Mouse (Mus musculus) spleen, postnatal 10 days (tissue): Measurements from ENCODE around the gene Utp11.
"Not testable (repeated sequence)": the region's sequence is repeated elsewhere in the genome, so short reads cannot be mapped to it uniquely, and the experiment has no call there.

ENCODE experiments used
- DNase-seq, 2 experiments: peaks; one replicate each; pipeline ENCODE4 v3.0.0; 2021 to 2022; ENCODE audit warnings: low spot score in 2 of 2

Utp11 gene

GRCm38 (mm10) chr4:124693135-124693894 is at the start of gene Utp11:
Gene Utp11, minus strand, starts transcription at chr4:124693600.
- peak; percentile 79 to 87 for DNase-seq

DNA sequence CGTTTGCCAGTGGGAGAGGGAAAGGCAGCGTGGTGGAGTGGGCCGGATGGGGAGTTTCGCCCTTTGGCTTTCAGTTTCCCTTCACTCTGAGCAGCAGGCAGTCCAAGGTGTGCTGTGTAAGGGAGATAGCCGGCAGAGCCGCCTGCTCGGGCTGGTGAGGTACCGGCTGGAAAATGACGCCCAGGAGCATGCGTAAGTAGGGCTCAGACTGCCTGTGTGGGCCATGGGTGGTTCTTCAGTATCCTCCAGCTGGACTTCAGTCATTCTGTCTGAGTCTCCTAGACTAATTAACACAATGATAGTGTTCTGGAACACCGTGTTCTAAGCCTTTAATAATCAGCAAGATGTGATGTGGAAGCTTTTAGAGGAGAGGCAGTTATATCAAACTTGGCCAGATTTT is 49.4 kb upstream of the Utp11 start:
- no peak for DNase-seq

DNA sequence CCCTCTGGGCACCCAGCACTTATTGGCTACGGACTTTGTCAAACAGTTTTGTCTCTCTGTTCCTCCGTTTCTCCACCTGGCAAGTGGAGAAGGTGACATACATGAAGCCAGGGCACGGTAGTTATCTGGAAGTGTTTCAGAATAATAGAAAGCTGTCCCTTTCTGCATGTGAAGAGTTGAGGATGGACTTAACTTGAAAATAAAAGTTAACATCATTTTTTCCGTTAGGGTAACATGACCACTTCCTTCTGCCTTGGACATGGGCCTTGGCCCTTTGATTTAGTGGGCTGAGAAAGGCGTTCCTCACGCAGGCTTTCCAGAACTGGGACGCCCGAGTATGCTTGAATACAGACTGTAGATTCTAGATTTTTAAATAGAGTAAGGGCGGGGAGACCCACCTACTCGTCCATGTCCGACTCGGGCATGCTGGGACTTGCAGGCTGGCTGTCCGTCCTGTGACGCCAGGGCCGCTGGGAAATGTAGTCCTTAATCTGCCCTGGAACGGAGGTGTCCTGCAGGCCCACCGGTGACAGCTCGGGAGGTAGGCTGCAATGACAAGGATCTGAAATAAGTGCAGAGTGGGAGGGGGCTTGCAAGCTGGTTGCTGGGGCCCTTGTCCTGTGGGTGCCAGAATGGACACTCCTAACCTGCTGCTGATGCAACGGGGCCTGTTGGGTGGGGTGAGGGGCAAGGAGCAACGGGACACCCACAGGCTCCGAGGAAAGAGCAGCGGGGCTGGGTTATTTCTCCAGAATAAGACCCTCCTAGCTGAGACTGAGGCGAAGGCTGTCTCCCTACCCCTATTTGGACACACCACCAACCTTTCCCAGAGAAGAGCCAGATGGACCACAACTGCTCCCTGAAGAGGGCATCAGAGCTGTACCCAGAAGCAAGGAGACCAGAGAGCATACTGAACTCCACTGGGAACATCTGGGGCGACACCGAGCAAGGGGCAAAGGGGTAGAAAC is 48.3 kb upstream of the Utp11 start, which contains the start of gene Inpp5b:
Gene Inpp5b (plus strand): TSS at position 475 of the 968 bp plus-strand sequence.
- DNase-seq = peak; percentile 59 to 82

GRCm38 (mm10) chr4:124738783-124739182 is 45.4 kb upstream of the Utp11 start:
- no peak for DNase-seq

- no peak for DNase-seq
Measured at GRCm38 (mm10) chr4:124738013-124738412, 44.6 kb upstream of the Utp11 start.

- DNase-seq = no peak
Measured at GRCm38 (mm10) chr4:124737486-124737885, 44.1 kb upstream of the Utp11 start.

GRCm38 (mm10) chr4:124736952-124737351 is 43.6 kb upstream of the Utp11 start:
- no peak for DNase-seq

- DNase-seq = no peak
Measured at GRCm38 (mm10) chr4:124726121-124726520, 32.7 kb upstream of the Utp11 start.

DNA sequence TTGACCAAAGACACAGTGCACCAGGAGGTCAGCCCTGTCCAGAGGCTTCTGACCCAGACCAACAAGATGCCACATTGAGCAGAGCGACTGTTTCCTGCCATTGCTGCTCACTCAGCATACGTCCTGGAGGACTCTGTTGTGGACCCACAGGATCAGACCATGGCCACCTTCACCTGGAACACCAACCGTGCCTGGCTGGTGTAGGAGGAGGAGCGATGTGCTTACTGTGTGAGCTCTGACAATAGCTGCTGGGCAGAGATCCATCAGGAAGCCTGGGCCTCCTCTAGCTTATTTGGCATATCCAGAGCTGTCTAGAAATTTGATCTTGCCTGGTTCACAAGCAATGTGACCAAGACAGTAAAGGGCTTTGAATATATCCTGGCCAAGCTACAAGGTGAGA is 25.7 kb upstream of the Utp11 start:
- no peak for DNase-seq

DNA sequence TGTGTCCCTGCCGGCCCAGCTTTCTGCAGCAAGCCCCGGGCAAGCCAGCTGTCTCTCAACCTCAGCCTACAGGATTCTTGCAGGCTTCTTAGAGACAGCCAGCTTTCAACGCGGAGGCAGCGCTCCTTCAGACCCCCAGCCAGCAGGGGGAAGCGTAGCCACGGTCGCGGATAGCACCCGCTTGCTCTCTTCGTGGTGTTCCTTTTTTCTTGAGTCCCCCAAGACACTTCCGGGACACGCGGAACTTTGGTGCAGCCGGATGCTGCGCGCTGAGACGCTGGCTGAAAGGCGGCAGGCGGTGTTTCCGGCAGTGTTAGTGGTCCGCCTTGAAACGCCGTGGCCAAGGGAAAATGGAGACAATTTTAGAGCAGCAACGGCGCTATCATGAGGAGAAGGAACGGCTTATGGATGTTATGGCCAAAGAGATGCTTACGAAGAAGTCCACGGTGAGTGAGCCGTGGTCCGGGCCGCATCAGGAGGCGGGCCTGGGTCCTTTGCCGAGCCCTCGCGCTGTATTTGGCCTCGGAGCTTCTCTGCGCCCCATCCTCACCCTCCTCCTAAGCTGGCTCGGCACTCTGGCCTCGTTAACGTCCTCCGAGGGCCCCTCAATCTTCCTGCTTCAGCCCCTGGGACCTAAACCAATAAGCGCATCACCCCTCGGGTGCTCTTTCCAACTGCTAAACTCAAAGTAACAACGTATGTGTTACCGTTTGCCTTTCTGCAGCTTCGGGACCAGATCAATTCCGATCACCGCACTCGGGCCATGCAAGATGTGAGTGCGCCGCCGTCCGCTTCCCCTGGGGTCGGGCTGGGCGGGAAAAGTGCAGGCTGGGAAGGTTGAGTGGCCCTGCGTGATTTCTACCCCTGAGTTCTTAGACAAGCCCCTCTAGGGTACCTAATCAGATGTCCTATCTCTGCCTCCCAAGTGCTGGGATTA is 21.4 kb upstream of the Utp11 start, which contains the start of gene Sf3a3:
Gene Sf3a3 (plus strand): TSS at position 232 of the 937 bp plus-strand sequence.
- DNase-seq = peak; percentile 85 to 94

DNA sequence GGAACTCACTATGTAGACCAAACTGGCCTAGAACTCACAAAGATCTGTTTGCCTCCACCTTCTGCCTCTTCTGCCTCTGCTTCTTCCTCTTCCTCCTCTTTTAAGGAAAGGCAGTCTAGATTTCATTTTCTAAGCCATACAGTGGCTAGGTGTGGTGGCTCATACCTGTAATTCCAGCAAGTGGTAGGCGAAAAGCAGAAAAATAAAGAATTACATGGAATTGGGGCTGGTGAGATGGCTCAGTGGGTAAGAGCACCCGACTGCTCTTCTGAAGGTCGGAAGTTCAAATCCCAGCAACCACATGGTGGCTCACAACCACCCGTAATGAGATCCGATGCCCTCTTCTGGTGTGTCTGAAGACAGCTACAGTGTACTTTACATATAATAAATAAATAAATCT is 20.4 kb upstream of the Utp11 start:
- DNase-seq = not testable (repeated sequence)

DNA sequence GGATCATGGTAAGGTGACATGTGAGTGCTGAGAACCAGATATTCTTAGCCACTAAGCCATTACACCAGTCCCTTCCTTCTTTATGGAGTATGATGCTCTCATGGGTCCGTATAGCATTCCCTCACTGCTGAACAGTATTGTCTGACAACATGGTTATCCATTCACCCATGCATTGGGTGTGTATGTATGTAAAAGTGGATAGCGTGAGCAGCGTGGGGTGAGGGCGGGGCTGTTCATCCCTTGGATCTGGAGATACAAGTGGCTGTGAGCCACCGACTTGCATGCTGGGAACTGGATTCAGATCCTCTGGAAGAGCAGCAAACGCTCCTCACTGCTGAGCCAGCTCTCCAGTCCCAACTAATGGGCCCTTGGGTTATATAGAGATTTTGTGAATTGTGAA is 19.2 kb upstream of the Utp11 start:
- DNase-seq = no peak

- DNase-seq = peak in 1 of 2 experiments; percentile 62
Measured at GRCm38 (mm10) chr4:124710776-124711291, 17.4 kb upstream of the Utp11 start.

DNA sequence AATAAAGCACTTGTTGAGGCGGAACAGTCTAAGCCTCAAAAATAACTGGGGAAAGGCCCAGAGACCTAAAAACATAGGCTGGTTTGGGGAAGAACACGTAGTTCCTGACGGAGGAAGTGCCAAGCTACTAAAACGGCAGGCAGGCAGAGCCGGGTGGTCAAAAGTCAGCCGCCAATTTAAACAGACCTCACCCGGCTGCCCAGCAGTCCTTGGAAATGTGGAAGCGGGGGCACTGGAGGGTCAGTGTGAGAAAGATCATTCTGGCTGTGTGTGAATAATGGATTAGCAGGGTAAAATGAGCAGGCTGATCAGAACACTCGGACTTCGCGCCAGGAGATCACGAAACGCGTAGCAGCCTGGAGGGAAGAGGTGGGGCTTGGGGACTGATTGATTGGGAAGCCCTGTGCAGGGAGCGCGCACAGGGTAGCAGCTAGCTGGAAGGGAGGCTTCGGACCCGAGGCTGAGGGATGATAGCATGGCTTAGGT is 16.6 kb upstream of the Utp11 start:
- peak in 1 of 2 experiments; percentile 31 for DNase-seq

DNA sequence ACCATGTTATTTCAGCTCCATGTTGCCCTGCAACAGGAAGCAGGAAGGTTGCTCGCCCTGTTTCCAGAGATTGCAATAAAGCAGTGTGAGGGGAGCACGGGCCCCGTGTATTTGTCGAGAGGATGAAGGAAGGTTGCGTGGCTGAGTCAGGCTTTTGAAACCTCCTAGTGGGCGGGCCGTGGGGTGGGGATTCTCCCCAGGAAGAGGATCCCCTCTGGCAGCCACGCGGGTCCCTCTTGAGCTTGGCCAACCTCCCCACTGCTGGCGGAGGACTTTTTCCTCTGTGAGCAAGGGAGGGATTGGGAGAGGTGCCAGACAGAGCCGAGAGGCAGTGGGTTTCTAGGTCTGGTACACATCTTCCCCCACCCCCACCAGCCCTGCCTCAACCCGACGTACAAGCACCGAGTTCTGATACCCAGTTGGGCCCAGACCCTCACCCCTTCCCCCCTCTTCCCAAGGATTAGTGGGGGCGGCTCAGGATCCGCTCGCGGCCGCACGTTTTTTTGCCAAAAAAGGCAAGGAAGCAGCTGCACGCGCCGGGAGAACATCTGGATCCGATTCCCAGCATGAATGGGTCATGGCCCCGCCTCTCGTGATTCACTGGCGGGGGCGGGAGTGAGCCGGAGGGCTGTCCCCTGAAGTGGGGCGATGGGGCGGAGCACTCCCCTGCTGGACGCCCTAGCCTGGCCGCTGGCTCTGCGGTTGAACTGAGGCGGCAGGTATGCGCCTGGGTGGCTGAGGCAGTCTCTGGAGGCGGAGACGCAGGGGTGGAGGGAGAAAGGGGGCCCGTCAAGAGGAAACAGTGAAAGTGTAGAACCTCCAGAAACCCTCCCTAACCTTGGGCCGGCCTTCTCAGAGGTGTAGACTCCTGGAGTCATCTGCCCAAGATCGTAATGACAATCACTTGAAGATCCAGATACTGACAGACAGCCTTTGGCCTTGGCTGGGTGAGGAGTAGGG is 15.4 kb upstream of the Utp11 start:
- peak; percentile 51 to 76 for DNase-seq

DNA sequence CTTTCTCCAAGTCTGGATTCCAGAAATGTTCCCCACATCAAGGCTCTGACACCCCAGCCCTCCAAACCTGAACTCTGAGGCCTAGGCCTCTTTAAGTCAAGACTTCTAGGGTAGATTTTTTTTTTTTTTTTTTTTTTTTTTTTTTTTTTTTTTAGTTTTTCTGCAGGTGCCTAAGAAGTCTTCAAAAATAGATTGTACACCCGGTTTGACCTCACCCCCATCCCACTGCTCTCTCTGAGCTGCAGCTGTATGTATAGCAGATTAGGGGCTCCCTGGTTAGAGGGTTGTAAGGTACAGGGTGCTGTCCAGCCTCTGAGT is 14.8 kb upstream of the Utp11 start:
- DNase-seq = not testable (repeated sequence)

GRCm38 (mm10) chr4:124707381-124708199 is 14.2 kb upstream of the Utp11 start:
- DNase-seq = not testable (repeated sequence)

DNA sequence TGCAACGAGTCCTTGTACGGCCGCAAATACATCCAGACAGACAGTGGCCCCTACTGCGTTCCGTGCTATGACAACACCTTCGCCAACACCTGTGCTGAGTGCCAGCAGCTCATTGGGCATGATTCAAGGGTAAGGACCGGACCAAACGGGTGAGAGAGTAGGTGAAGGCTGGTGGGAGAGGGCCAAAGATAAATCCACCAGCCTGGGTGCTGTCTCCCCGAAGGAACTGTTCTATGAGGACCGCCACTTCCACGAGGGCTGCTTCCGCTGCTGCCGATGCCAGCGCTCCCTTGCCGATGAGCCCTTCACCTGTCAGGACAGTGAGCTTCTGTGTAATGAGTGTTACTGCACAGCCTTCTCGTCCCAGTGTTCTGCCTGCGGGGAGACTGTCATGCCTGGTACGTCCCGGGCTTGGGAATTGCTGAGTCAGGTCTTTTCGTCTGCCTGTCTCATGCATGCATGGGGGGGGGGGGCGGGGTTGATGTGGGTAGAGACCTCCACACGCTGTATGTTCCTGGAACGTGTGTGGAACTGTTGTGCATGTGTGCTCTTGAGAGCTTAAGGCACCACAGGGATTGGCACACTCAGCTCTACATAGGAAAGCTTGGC is 12.4 kb upstream of the Utp11 start:
- DNase-seq = no peak
